Mouse (Mus musculus) hindbrain, embryonic 13.5 days (tissue): Measurements from ENCODE around the gene Hadh. TPM values are rescaled to one million over a fixed set of nuclear protein-coding genes. Genes with fewer than 3 reads are reported as not detected.

Experiments used
- ATAC-seq: fragments of 200-750 bp; cut with Nextera tagmentation; 2 replicates; pipeline ENCODE4 v1.8.0; 2017; ENCODE audit warnings: moderate TSS enrichment; ENCODE audit not compliant: low FRiP score
- H3K27ac ChIP-seq: fragments of 300-500 bp; sonication (generic); 2 replicates; pipeline ENCODE4 v1.5.1; 2015; ENCODE audit warnings: inconsistent platforms, mild to moderate bottlenecking, moderate library complexity
- H3K27me3 ChIP-seq: fragments of 300-500 bp; sonication (generic); 2 replicates; pipeline ENCODE4 v1.6.1; 2015; ENCODE audit warnings: mild to moderate bottlenecking, inconsistent platforms
- H3K36me3 ChIP-seq: fragments of 300-500 bp; sonication (generic); 2 replicates; pipeline ENCODE4 v1.6.1; 2015; ENCODE audit warnings: mild to moderate bottlenecking, inconsistent platforms
- H3K4me1 ChIP-seq: fragments of 300-500 bp; sonication (generic); replicated peaks from 2 replicates; pipeline ENCODE4 v1.6.1; 2015; ENCODE audit warnings: inconsistent platforms
- H3K4me2 ChIP-seq: fragments of 300-500 bp; sonication (generic); 2 replicates; pipeline ENCODE4 v1.6.1; 2015; ENCODE audit warnings: inconsistent platforms, mild to moderate bottlenecking, moderate library complexity
- H3K4me3 ChIP-seq: fragments of 300-500 bp; sonication (generic); 2 replicates; pipeline ENCODE4 v1.5.1; 2015; ENCODE audit warnings: mild to moderate bottlenecking, inconsistent platforms
- H3K9ac ChIP-seq: fragments of 300-500 bp; sonication (generic); 2 replicates; pipeline ENCODE4 v1.6.1; 2015; ENCODE audit warnings: mild to moderate bottlenecking, inconsistent platforms
- H3K9me3 ChIP-seq: fragments of 300-500 bp; sonication (generic); 2 replicates; pipeline ENCODE4 v1.6.1; 2016; ENCODE audit warnings: inconsistent platforms
- WGBS: fragments of 180-500 bp; shearing (Covaris S2); methylation state at CpG from one replicate; pipeline ENCODE4 v1.1.7; 2015; 5-methylcytosine and 5-hydroxymethylcytosine counted together
- polyA plus RNA-seq: library from polyadenylated mRNA; unstranded; fragments of >200 nt; fragmentation: Nextera tagmentation; extraction: Ambion mirVana; gene quantifications from 2 replicates; pipeline ENCODE4 v1.2.1, GENCODE M21; 2015

Gene Hadh
- polyA plus RNA-seq, 1 experiment from 2014 or later: 34.1 TPM

DNA sequence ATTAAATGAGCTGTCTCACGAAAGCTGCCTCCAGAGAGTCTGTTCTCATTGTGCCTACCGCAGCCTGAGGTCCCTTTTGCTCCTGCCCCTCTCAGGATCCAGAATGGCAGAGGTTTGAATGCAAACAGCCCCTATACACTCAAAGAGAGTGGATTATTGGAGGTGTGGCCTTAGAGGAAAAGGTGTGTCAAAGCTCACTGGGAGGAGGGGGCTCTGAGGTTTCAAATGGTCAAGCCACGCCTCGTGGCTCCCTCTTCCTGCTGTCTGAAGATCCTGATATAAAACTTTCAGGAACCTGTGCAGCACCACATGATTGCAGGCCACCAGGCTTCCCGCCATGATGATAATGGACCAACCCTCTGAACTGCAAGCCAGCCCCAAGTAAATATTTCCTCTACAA is 24.1 kb downstream of the Hadh start:
- WGBS: 87% methylated on average over 5 of the region's 5 CpGs
- Histone ChIP-seq H3K9me3 (no peaks in the 10 kb centered on the region), H3K4me2 (no peak overlapping the region), H3K27ac (no peak overlapping the region), H3K27me3 (no peaks in the 10 kb centered on the region), H3K9ac (no peak overlapping the region), H3K4me3 (no peak overlapping the region), H3K4me1 (no peaks in the 10 kb centered on the region), H3K36me3 (no peaks in the 10 kb centered on the region)
- no peak for ATAC-seq

DNA sequence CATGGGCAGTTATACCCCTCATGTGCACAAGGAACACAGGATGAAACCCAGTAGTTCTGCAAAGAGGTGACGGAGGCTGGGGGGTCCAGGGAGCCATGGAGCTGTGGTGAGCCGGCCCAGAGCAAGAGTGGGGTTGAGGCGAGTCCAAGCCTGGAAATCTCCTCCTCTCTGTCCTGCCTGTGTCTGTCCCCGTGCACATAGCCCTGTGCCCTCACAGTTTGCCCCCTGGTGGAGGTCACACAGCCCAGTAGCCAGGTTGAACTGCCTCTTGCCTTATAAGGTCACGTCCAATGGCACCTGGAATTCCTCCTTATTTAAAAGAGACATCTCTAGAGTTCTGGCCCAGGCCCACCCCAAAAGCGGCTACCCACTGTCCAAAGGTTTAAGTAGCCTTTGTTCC is 24.5 kb downstream of the Hadh start:
- Histone ChIP-seq H3K4me2 (no peak overlapping the region), H3K9me3 (no peaks in the 10 kb centered on the region), H3K27ac (no peak overlapping the region), H3K36me3 (no peaks in the 10 kb centered on the region), H3K4me3 (no peak overlapping the region), H3K27me3 (no peaks in the 10 kb centered on the region), H3K9ac (no peak overlapping the region), H3K4me1 (no peaks in the 10 kb centered on the region)
- ATAC-seq: no peak
- WGBS: 89% methylated on average over 6 of the region's 6 CpGs

DNA sequence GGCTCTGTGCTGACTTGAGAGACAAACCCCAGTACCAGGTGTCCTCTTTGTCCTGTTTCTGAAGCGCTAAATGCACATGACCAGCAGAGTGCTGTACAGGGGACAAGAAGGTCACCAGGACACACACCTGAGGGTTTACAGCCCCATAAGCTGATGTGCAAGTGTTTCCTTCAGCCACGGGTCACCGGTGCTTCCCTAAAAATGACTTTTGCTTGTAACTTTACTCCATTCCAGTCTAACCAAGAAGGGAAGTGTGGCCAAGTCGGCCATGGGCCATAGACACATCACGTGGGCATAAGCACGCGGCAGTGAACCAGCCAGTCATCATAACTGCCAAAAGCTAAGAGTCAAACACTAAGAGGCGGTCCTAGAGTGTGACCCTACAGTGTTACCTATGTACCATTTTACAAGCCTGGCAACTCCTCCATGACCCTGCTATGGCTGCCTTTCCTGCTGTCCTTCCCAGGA is 25.3 kb downstream of the Hadh start:
- Histone ChIP-seq H3K9ac (no peak overlapping the region), H3K27me3 (no peaks in the 10 kb centered on the region), H3K4me2 (no peak overlapping the region), H3K36me3 (no peaks in the 10 kb centered on the region), H3K4me3 (no peak overlapping the region), H3K9me3 (no peaks in the 10 kb centered on the region), H3K4me1 (no peaks in the 10 kb centered on the region), H3K27ac (no peak overlapping the region)
- WGBS: 94% methylated on average over 8 of the region's 8 CpGs
- ATAC-seq: no peak

GRCm38 (mm10) chr3:131245766-131246578 is 25.9 kb downstream of the Hadh start:
- no peaks in the 10 kb centered on the region for H3K4me1 ChIP-seq
- no peak overlapping the region for H3K4me2 ChIP-seq
- 61% methylated on average over 11 of the region's 11 CpGs for WGBS
- no peaks in the 10 kb centered on the region for H3K36me3 ChIP-seq
- H3K27ac ChIP-seq: no peak overlapping the region
- H3K9ac ChIP-seq: no peak overlapping the region
- no peaks in the 10 kb centered on the region for H3K27me3 ChIP-seq
- peak; percentile 63 for ATAC-seq
- H3K9me3 ChIP-seq: no peaks in the 10 kb centered on the region
- H3K4me3 ChIP-seq: no peak overlapping the region

GRCm38 (mm10) chr3:131237785-131238633 is 33.9 kb downstream of the Hadh start:
- no peak overlapping the region for H3K27ac ChIP-seq
- no peaks in the 10 kb centered on the region for H3K36me3 ChIP-seq
- peak overlapping the region; percentile 53; the same call in 1 of the 2 replicates for H3K9ac ChIP-seq
- no peak overlapping the region for H3K4me3 ChIP-seq
- H3K27me3 ChIP-seq: no peaks in the 10 kb centered on the region
- H3K4me2 ChIP-seq: 0 out of 2 replicates have a peak overlapping the region, but pooled peaks have one; percentile 13
- ATAC-seq: peak; percentile 82
- WGBS: 64% methylated on average over 19 of the region's 19 CpGs
- H3K4me1 ChIP-seq: no peaks in the 10 kb centered on the region; the same call in 1 of the 2 replicates
- no peaks in the 10 kb centered on the region for H3K9me3 ChIP-seq

DNA sequence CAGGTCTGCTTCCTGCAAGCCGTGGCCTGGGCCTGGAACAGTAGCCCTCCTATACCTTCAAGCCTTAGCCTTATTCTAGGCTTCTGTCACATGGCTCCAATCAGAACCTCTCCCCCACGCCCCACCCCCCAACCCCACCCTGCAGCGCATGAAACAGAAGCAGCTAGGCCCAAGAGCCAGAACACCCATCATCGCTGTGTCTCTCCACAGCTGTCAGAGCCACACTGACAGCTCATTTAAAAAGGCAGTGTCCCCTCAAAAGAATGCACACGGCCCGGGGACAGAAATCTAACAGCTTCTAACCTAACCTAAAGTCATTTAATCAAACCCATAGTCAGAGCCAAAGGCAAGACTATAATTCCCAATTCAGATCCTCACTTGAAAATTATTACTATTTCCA is 34.8 kb downstream of the Hadh start:
- Histone ChIP-seq H3K9me3 (no peaks in the 10 kb centered on the region), H3K36me3 (no peaks in the 10 kb centered on the region), H3K9ac (no peak overlapping the region), H3K27ac (no peak overlapping the region), H3K27me3 (no peaks in the 10 kb centered on the region), H3K4me3 (no peak overlapping the region), H3K4me2 (no peak overlapping the region), H3K4me1 (no peaks in the 10 kb centered on the region; the same call in 1 of the 2 replicates)
- 80% methylated on average over 6 of the region's 6 CpGs for WGBS
- no peak for ATAC-seq

- no peak overlapping the region for H3K27ac ChIP-seq
- no peak for ATAC-seq
- no peaks in the 10 kb centered on the region for H3K36me3 ChIP-seq
- H3K4me2 ChIP-seq: no peak overlapping the region
- no peak overlapping the region for H3K4me3 ChIP-seq
- no peak overlapping the region for H3K9ac ChIP-seq
- 73% methylated on average over 6 of the region's 6 CpGs for WGBS
- H3K9me3 ChIP-seq: no peaks in the 10 kb centered on the region
- no peaks in the 10 kb centered on the region for H3K27me3 ChIP-seq
- no peaks in the 10 kb centered on the region for H3K4me1 ChIP-seq
These were observed 43.8 kb downstream of the Hadh start for GRCm38 (mm10) chr3:131228083-131228482.

DNA sequence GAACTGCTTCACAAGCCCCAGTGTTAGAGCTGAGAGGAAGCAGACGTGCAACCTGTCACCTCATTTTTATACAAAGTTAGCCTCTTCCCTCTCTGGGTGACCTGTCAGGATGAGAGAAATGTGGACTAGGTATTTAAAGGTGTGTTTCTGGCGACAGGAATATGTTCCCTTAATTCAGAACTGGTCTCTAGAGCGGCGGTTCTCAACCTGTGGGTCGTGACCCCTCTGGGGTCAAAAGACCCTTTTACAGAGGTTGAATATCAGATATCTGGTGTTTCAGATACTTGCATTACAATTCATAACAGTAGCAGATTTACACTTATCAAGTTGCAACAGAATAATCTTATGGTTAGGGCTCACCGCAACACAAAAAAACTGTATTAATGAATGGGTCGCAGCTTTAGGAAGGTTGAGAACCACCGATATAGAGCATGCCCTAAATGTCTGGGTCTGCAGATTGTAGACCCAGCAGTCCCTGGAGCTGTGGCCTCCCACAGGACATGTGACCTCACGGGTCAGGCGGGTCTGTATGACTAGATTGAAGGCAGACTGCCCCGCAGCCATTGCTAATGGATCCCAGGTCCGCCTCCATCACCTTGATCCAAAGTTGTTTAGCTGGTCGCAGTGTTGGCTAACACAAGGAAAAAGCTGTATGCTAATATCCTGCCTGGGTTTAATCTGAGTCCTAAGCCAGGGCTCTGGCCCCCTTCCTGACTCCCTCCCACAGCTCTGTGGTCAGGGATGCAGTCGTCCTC is 53.1 kb downstream of the Hadh start:
- no peaks in the 10 kb centered on the region for H3K9me3 ChIP-seq
- ATAC-seq: no peak
- H3K4me2 ChIP-seq: no peak overlapping the region
- no peak overlapping the region for H3K27ac ChIP-seq
- H3K4me1 ChIP-seq: no peaks in the 10 kb centered on the region
- no peaks in the 10 kb centered on the region for H3K27me3 ChIP-seq
- no peak overlapping the region for H3K4me3 ChIP-seq
- no peak overlapping the region for H3K9ac ChIP-seq
- WGBS: 86% methylated on average over 14 of the region's 14 CpGs
- no peaks in the 10 kb centered on the region for H3K36me3 ChIP-seq

DNA sequence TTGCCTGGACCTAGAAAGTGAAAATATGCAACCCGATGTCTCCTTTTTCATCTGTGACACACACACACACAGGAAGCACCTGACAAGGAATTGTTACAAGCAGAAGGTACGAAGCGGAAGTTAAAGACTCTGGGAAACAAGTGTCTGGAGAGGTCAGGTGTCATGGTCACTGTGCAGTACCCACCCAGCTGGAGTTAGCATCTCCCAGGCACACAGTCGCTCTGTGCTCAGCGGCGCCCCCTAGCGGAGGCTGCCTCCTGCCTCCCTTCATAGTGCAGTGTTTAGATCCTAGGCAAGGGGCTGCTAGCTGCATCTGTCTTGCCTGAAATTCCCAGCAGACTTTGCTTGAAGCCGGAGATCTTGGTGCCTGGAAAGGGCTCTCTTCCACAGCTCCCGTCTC is 57.1 kb downstream of the Hadh start:
- H3K36me3 ChIP-seq: no peaks in the 10 kb centered on the region
- ATAC-seq: no peak
- 70% methylated on average over 9 of the region's 9 CpGs for WGBS
- H3K4me3 ChIP-seq: no peak overlapping the region
- H3K27ac ChIP-seq: no peak overlapping the region
- no peak overlapping the region for H3K4me2 ChIP-seq
- no peaks in the 10 kb centered on the region for H3K4me1 ChIP-seq
- no peak overlapping the region for H3K9ac ChIP-seq
- H3K27me3 ChIP-seq: no peaks in the 10 kb centered on the region
- no peaks in the 10 kb centered on the region for H3K9me3 ChIP-seq

- Histone ChIP-seq H3K4me2 (no peak overlapping the region), H3K9me3 (no peaks in the 10 kb centered on the region), H3K4me1 (no peaks in the 10 kb centered on the region), H3K27ac (no peak overlapping the region), H3K36me3 (no peaks in the 10 kb centered on the region), H3K4me3 (no peak overlapping the region), H3K27me3 (no peaks in the 10 kb centered on the region), H3K9ac (no peak overlapping the region)
- no peak for ATAC-seq
- 92% methylated on average over 9 of the region's 9 CpGs for WGBS
These were observed 57.7 kb downstream of the Hadh start for GRCm38 (mm10) chr3:131214060-131214658.

DNA sequence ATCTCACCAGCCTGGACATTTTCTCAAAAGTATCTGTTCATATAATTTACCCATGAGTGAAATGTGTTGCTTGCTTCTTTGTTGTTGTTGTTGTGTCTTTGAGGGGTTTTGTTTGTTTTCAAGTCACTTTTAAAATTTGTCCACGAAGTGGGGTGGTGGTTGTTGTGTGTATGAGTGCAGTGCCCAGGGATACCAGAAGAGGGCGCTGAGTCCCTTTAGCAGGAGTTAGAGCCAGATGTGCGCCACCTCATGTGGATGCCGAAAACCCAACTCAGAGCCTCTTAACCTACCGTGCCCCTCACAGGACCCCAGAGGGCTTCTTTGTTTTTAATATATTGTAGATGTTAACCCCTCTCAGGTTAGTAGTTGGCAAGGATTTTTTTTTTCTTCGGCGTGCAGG is 59.7 kb downstream of the Hadh start:
- H3K4me1 ChIP-seq: no peaks in the 10 kb centered on the region
- 89% methylated on average over 7 of the region's 7 CpGs for WGBS

More for the DNA sequence above, 59.7 kb downstream of the Hadh start:
- Histone ChIP-seq H3K4me2 (no peak overlapping the region), H3K9me3 (no peaks in the 10 kb centered on the region), H3K27ac (no peak overlapping the region), H3K36me3 (no peaks in the 10 kb centered on the region), H3K9ac (no peak overlapping the region), H3K4me3 (no peak overlapping the region), H3K27me3 (no peaks in the 10 kb centered on the region)
- no peak for ATAC-seq
